Mouse (Mus musculus): Measurements from ENCODE around the gene Urad. TPM values are rescaled to one million over a fixed set of nuclear protein-coding genes. Genes with fewer than 3 reads are reported as not detected.

Urad gene
- polyA plus RNA-seq, 1 experiment, result not detected

GRCm38 (mm10) chr5:147305856-147306637 is 16.2 kb downstream of the Urad start:
- H3K27ac ChIP-seq (ENCODE audit: insufficient read depth, low read depth, low read length), result no peak overlapping the region
- no peak overlapping the region for H3K4me3 ChIP-seq (ENCODE audit: insufficient read depth, low read depth, low read length)
- 1% methylated on average over 58 of the region's 58 CpGs for WGBS
- TF ChIP-seq CTCF (IDR thresholded peaks at IDR 0.05; ENCODE audit: insufficient read depth, low read depth, low read length) (no peak), POLR2A (IDR thresholded peaks at IDR 0.05; ENCODE audit: insufficient read depth, low read depth, low read length) (no peak)
- H3K4me1 ChIP-seq (ENCODE audit: control insufficient read depth, insufficient read depth, low read length), result peaks cover 3% of the 10 kb centered on the region

- no peak overlapping the region for H3K4me3 ChIP-seq (ENCODE audit: insufficient read depth, low read depth, low read length)
- TF ChIP-seq CTCF (IDR thresholded peaks at IDR 0.05; ENCODE audit: insufficient read depth, low read depth, low read length), result no peak
- TF ChIP-seq POLR2A (IDR thresholded peaks at IDR 0.05; ENCODE audit: insufficient read depth, low read depth, low read length), result no peak
- 3% methylated on average over 16 of the region's 16 CpGs for WGBS
These were observed 17.1 kb downstream of the Urad start for GRCm38 (mm10) chr5:147305166-147305565.

GRCm38 (mm10) chr5:147304276-147305155 is 17.7 kb downstream of the Urad start:
- no peak for TF ChIP-seq POLR2A (IDR thresholded peaks at IDR 0.05; ENCODE audit: insufficient read depth, low read depth, low read length)
- no peak for TF ChIP-seq CTCF (IDR thresholded peaks at IDR 0.05; ENCODE audit: insufficient read depth, low read depth, low read length)
- Histone ChIP-seq H3K4me3 (ENCODE audit: insufficient read depth, low read depth, low read length) (no peak overlapping the region), H3K4me1 (ENCODE audit: control insufficient read depth, insufficient read depth, low read length) (peaks cover 3% of the 10 kb centered on the region), H3K27ac (ENCODE audit: insufficient read depth, low read depth, low read length) (no peak overlapping the region)
- WGBS, result under 1% methylated on average over 54 of the region's 54 CpGs

More at GRCm38 (mm10) chr5:147305166-147305565, 17.1 kb downstream of the Urad start:
- peaks cover 3% of the 10 kb centered on the region for H3K4me1 ChIP-seq (ENCODE audit: control insufficient read depth, insufficient read depth, low read length)
- no peak overlapping the region for H3K27ac ChIP-seq (ENCODE audit: insufficient read depth, low read depth, low read length)

GRCm38 (mm10) chr5:147302746-147303400 is 19.4 kb downstream of the Urad start:
- Histone ChIP-seq H3K4me1 (ENCODE audit: control insufficient read depth, insufficient read depth, low read length) (peaks cover 3% of the 10 kb centered on the region), H3K27ac (ENCODE audit: insufficient read depth, low read depth, low read length) (no peak overlapping the region), H3K4me3 (ENCODE audit: insufficient read depth, low read depth, low read length) (no peak overlapping the region)
- no peak for TF ChIP-seq CTCF (IDR thresholded peaks at IDR 0.05; ENCODE audit: insufficient read depth, low read depth, low read length)
- no peak for TF ChIP-seq POLR2A (IDR thresholded peaks at IDR 0.05; ENCODE audit: insufficient read depth, low read depth, low read length)
- 4% methylated on average over 13 of the region's 13 CpGs for WGBS

- H3K27ac ChIP-seq (ENCODE audit: insufficient read depth, low read depth, low read length), result no peak overlapping the region
- no peak for TF ChIP-seq CTCF (IDR thresholded peaks at IDR 0.05; ENCODE audit: insufficient read depth, low read depth, low read length)
- TF ChIP-seq POLR2A (IDR thresholded peaks at IDR 0.05; ENCODE audit: insufficient read depth, low read depth, low read length), result no peak
- H3K4me3 ChIP-seq (ENCODE audit: insufficient read depth, low read depth, low read length), result no peak overlapping the region
- peaks cover 3% of the 10 kb centered on the region for H3K4me1 ChIP-seq (ENCODE audit: control insufficient read depth, insufficient read depth, low read length)
- 4% methylated on average over 8 of the region's 8 CpGs for WGBS
These were observed 20.1 kb downstream of the Urad start for GRCm38 (mm10) chr5:147302141-147302540.

- H3K4me1 ChIP-seq (ENCODE audit: control insufficient read depth, insufficient read depth, low read length), result peaks cover 3% of the 10 kb centered on the region
- WGBS, result 5% methylated on average over 10 of the region's 10 CpGs
- TF ChIP-seq POLR2A (IDR thresholded peaks at IDR 0.05; ENCODE audit: insufficient read depth, low read depth, low read length) (no peak), CTCF (IDR thresholded peaks at IDR 0.05; ENCODE audit: insufficient read depth, low read depth, low read length) (no peak)
- no peak overlapping the region for H3K27ac ChIP-seq (ENCODE audit: insufficient read depth, low read depth, low read length)
- H3K4me3 ChIP-seq (ENCODE audit: insufficient read depth, low read depth, low read length), result no peak overlapping the region
These were observed 20.5 kb downstream of the Urad start for GRCm38 (mm10) chr5:147301781-147302070.

GRCm38 (mm10) chr5:147300917-147301780 is 21.1 kb downstream of the Urad start:
- no peak overlapping the region for H3K27ac ChIP-seq (ENCODE audit: insufficient read depth, low read depth, low read length)
- 3% methylated on average over 21 of the region's 21 CpGs for WGBS
- H3K4me3 ChIP-seq (ENCODE audit: insufficient read depth, low read depth, low read length), result no peak overlapping the region
- TF ChIP-seq CTCF (IDR thresholded peaks at IDR 0.05; ENCODE audit: insufficient read depth, low read depth, low read length), result no peak
- no peak for TF ChIP-seq POLR2A (IDR thresholded peaks at IDR 0.05; ENCODE audit: insufficient read depth, low read depth, low read length)
- no peaks in the 10 kb centered on the region; the same call in 1 of the 2 replicates for H3K4me1 ChIP-seq (ENCODE audit: control insufficient read depth, insufficient read depth, low read length)

GRCm38 (mm10) chr5:147300001-147300363 is 22.3 kb downstream of the Urad start:
- no peak overlapping the region for H3K27ac ChIP-seq (ENCODE audit: insufficient read depth, low read depth, low read length)
- TF ChIP-seq CTCF (IDR thresholded peaks at IDR 0.05; ENCODE audit: insufficient read depth, low read depth, low read length) (no peak), POLR2A (IDR thresholded peaks at IDR 0.05; ENCODE audit: insufficient read depth, low read depth, low read length) (no peak)
- H3K4me3 ChIP-seq (ENCODE audit: insufficient read depth, low read depth, low read length), result no peak overlapping the region
- H3K4me1 ChIP-seq (ENCODE audit: control insufficient read depth, insufficient read depth, low read length), result no peaks in the 10 kb centered on the region; the same call in 1 of the 2 replicates
- 2% methylated on average over 4 of the region's 4 CpGs for WGBS
